ENCODE assay signal across 8 mouse cellular contexts in genomic region chr13:102678482-102678881, GRCm38 (mm10). TPM values are rescaled to one million over a fixed set of nuclear protein-coding genes. Genes with fewer than 3 reads are reported as not detected.
DNase-seq lines count a peak whose midpoint lies in the region; ATAC-seq and TF ChIP-seq lines count a peak whose summit lies in the region.

No protein-coding gene starts in this region.

- peak; percentile 75 for ATAC-seq in kidney, embryonic 15.5 days (replicated peaks; ENCODE audit: low FRiP score)

- H3K36me3 ChIP-seq in kidney, embryonic 15.5 days = no peaks in the 10 kb centered on the region
- no peaks in the 10 kb centered on the region for H3K36me3 ChIP-seq in myocyte (ENCODE audit: control insufficient read depth, insufficient read depth)
- no peaks in the 10 kb centered on the region for H3K36me3 ChIP-seq in splenic B cell, adult 2 months (ENCODE audit: control insufficient read depth, insufficient read depth, low read length, poor library complexity, severe bottlenecking)

- no peak for TF ChIP-seq POLR2A in myocyte (IDR thresholded peaks at IDR 0.05; ENCODE audit: insufficient read length, low read depth)

- no peaks in the 10 kb centered on the region for H3K79me2 ChIP-seq in myocyte (ENCODE audit: control insufficient read depth, insufficient read depth)

- no peak overlapping the region for H3K4me3 ChIP-seq in kidney, embryonic 15.5 days (replicated peaks)
- H3K4me3 ChIP-seq in myocyte = no peak overlapping the region

- H3K9me3 ChIP-seq in kidney, embryonic 15.5 days (replicated peaks) = no peaks in the 10 kb centered on the region

- no peaks in the 10 kb centered on the region for H3K27me3 ChIP-seq in kidney, embryonic 15.5 days
- no peaks in the 10 kb centered on the region for H3K27me3 ChIP-seq in myocyte (ENCODE audit: control insufficient read depth, insufficient read depth, insufficient read length)
- no peaks in the 10 kb centered on the region for H3K27me3 ChIP-seq in splenic B cell, adult 2 months (ENCODE audit: control insufficient read depth, insufficient read depth, low read length, poor library complexity, severe bottlenecking)

- no peak overlapping the region for H3K27ac ChIP-seq in kidney, embryonic 15.5 days

- DNase-seq in 416B (ENCODE audit: low read depth) (peak; percentile 91), liver (peak; percentile 67)
- peak; percentile 73 to 92 for DNase-seq in adrenal gland, adult (ENCODE audit: inconsistent age in 2 of 2, low spot score in 1 of 2)
- DNase-seq in embryo, embryonic 10 days (ENCODE audit: low spot score) = peak; percentile 89
- DNase-seq in gastrocnemius, postnatal 14 days = peak; percentile 62
- DNase-seq in splenic B cell, adult 2 months (ENCODE audit: low read depth, low spot score) = peak; percentile 91

- no peak overlapping the region for H3K9ac ChIP-seq in kidney, embryonic 15.5 days

- peaks cover 7% of the 10 kb centered on the region; the same call in 1 of the 2 replicates for H3K4me1 ChIP-seq in kidney, embryonic 15.5 days

- H3K4me2 ChIP-seq in kidney, embryonic 15.5 days = no peak overlapping the region
- no peak overlapping the region for H3K4me2 ChIP-seq in myocyte (ENCODE audit: low read depth)

- no peak overlapping the region for H3ac ChIP-seq in myocyte (ENCODE audit: control insufficient read depth, insufficient read length)

- 8% methylated on average over 2 of the region's 2 CpGs for WGBS in kidney, embryonic 15.5 days

- intact Hi-C loops in gastrocnemius, postnatal 14 days (cut with DNase I; ENCODE audit: low total_unique reads) = loop anchor here (2.0 to 10.0 kb wide), 2 partner anchors 66 to 436 kb away; no protein-coding TSS in a partner anchor

TF ChIP-seq in myocyte, 11 proteins besides CTCF, POLR2A, EP300 and RAD21:
- TF ChIP-seq SRF (IDR thresholded peaks at IDR 0.05; ENCODE audit: control insufficient read depth, insufficient read length, low read depth) = no peak
- TF ChIP-seq USF1 (IDR thresholded peaks at IDR 0.05; ENCODE audit: low read depth) = peak; percentile 64
- no peak for TF ChIP-seq TCF3 (IDR thresholded peaks at IDR 0.05; ENCODE audit: insufficient read length, low read depth)
- TF ChIP-seq MAX (IDR thresholded peaks at IDR 0.05; ENCODE audit: low read depth) = peak; percentile 68
- no peak for TF ChIP-seq TCF12 (IDR thresholded peaks at IDR 0.05; ENCODE audit: insufficient read depth, poor library complexity, severe bottlenecking)

RNA-seq across cellular contexts. Expression of gene Cd180, which starts 14.9 kb away (rescaled TPM):
- total RNA-seq in gastrocnemius, postnatal 14 days (2021) = under 1 TPM; 0.20 to 0.45 TPM
- 0.40 and 0.76 TPM in 2 replicates for polyA plus RNA-seq in kidney, embryonic 15.5 days (2015; fragmentation: Nextera tagmentation; extraction: Ambion mirVana)
- polyA plus RNA-seq in myocyte (2012; fragmentation: generic; extraction: Trizol) = 0.14 TPM
